Comparison of ENCODE assay signal across 9 mouse cellular contexts in genomic region chr13:71963356-71964351, GRCm38 (mm10). TPM values are rescaled to one million over a fixed set of nuclear protein-coding genes. Genes with fewer than 3 reads are reported as not detected.
DNase-seq lines count a peak whose midpoint lies in the region; ATAC-seq lines count a peak whose summit lies in the region.
"Had no signal": no experiment of that assay in that cellular context is flagged by ENCODE, and none has a peak within 500 bp of the region (broad histone marks: within the 10 kb centered on the region; RNA-seq: fewer than 3 reads in every experiment).

Gene Irx1, minus strand, starts transcription at chr13:71963723.

- H3K4me1 ChIP-seq in midbrain, embryonic 11.5 days (ENCODE audit: control insufficient read depth, insufficient read depth, low read length) = peaks cover 35% of the 10 kb centered on the region

- H3K27me3 ChIP-seq in midbrain, embryonic 11.5 days (ENCODE audit: control insufficient read depth, insufficient read depth, low read length) = peaks cover 42% of the 10 kb centered on the region

- H3K36me3 ChIP-seq in midbrain, embryonic 11.5 days (ENCODE audit: control insufficient read depth, insufficient read depth, low read length) = no peaks in the 10 kb centered on the region

- H3K9me3 ChIP-seq in midbrain, embryonic 11.5 days (ENCODE audit: control insufficient read depth, low read length) = no peaks in the 10 kb centered on the region

- peak within 1 kb of the TSS; percentile 63 for H3K4me2 ChIP-seq in midbrain, embryonic 11.5 days

- peak within 1 kb of the TSS; percentile 83 for H3K27ac ChIP-seq in midbrain, embryonic 11.5 days (ENCODE audit: low read depth, low read length)

- DNase-seq in ovary, postnatal 36 days (ENCODE audit: low spot score) = peak; percentile 3
- DNase-seq in ovary, postnatal 10 days (ENCODE audit: low spot score) = no peak
- DNase-seq in gonadal fat pad, adult 2 months (ENCODE audit: low read depth) = no peak
- peak; percentile 56 to 74 for DNase-seq in kidney, postnatal 4 days
- DNase-seq in midbrain, embryonic 11.5 days (ENCODE audit: low spot score, missing footprints) = peak; percentile 97
- DNase-seq in gastrocnemius, postnatal 14 days = no peak
- no peak for DNase-seq in adrenal gland, postnatal 4 days (ENCODE audit: low spot score in 2 of 2)
- no peak for DNase-seq in left cerebral cortex, adult 8-10 months (ENCODE audit: low spot score in 2 of 2)

- WGBS in midbrain, embryonic 11.5 days = under 1% methylated on average over 93 of the region's 100 CpGs

- H3K9ac ChIP-seq in midbrain, embryonic 11.5 days (ENCODE audit: low read length) = peak within 1 kb of the TSS; percentile 98

- peak within 1 kb of the TSS; percentile 95 for H3K4me3 ChIP-seq in midbrain, embryonic 11.5 days (ENCODE audit: low read depth, low read length)
- H3K4me3 ChIP-seq: myocyte had no signal

- ATAC-seq in midbrain, embryonic 11.5 days (ENCODE audit: low FRiP score) = peak; percentile 83

- intact Hi-C loops in gastrocnemius, postnatal 14 days (cut with DNase I; ENCODE audit: low total_unique reads) = no loop called here

RNA-seq across cellular contexts. Expression of gene Irx1, which starts in this region (rescaled TPM):
- 18.5 and 23.5 TPM in 2 replicates for polyA plus RNA-seq in gonadal fat pad, adult 2 months (2012; rRNA removed)
- polyA plus RNA-seq in midbrain, embryonic 11.5 days (2014; fragmentation: Nextera tagmentation; extraction: Ambion mirVana) = 6.5 and 6.7 TPM in 2 replicates
- total RNA-seq in gastrocnemius, postnatal 14 days (2021) = under 1 TPM in 1 of 2 experiments, not detected in 1; 0.18 TPM
- total RNA-seq in adrenal gland, postnatal 4 days (2021) = 1 to 10 TPM in 1 of 2 experiments, under 1 TPM in 1; 0.73 to 8.2 TPM
- total RNA-seq in left cerebral cortex, adult 8-10 months (2022) = under 1 TPM; 0.27 to 0.93 (median 0.60) TPM
- polyA plus RNA-seq: myocyte had no signal

Comparison
In these comparisons a context has a peak if more than half of its experiments do, and no peak if none do; other contexts are left out.
1. DNase-seq: peak in ovary, postnatal 36 days (single experiment), kidney, postnatal 4 days (2 of 2) and midbrain, embryonic 11.5 days (single experiment); none in ovary, postnatal 10 days (single experiment), gonadal fat pad, adult 2 months (single experiment), gastrocnemius, postnatal 14 days (single experiment), adrenal gland, postnatal 4 days (0 of 2) and left cerebral cortex, adult 8-10 months (0 of 2).